Mouse (Mus musculus) embryonic facial prominence, embryonic 13.5 days (tissue): ENCODE results near the gene Zfp239. TPM values are rescaled to one million over a fixed set of nuclear protein-coding genes. Genes with fewer than 3 reads are reported as not detected.
A peak's percentile ranks its signal among the peaks of the same experiment; 100 is the strongest.

Experiments used
- ATAC-seq: fragments of 200-750 bp; cut with Nextera tagmentation; 2 replicates; pipeline ENCODE4 v1.8.0; 2017; ENCODE audit warnings: low read depth; ENCODE audit not compliant: insufficient number of reproducible peaks, insufficient read depth, low FRiP score, low TSS enrichment
- H3K27ac ChIP-seq: fragments of 300-500 bp; sonication (generic); 2 replicates; pipeline ENCODE4 v1.5.1; 2015; ENCODE audit warnings: moderate library complexity, mild to moderate bottlenecking, inconsistent platforms
- H3K27me3 ChIP-seq: fragments of 300-500 bp; sonication (generic); 2 replicates; pipeline ENCODE4 v1.6.1; 2015; ENCODE audit warnings: mild to moderate bottlenecking, inconsistent platforms
- H3K36me3 ChIP-seq: fragments of 300-500 bp; sonication (generic); 2 replicates; pipeline ENCODE4 v1.6.1; 2015; ENCODE audit warnings: mild to moderate bottlenecking, inconsistent platforms
- H3K4me1 ChIP-seq: fragments of 300-500 bp; sonication (generic); 2 replicates; pipeline ENCODE4 v1.6.1; 2015; ENCODE audit warnings: inconsistent platforms
- H3K4me2 ChIP-seq: fragments of 300-500 bp; sonication (generic); 2 replicates; pipeline ENCODE4 v1.6.1; 2015; ENCODE audit warnings: moderate library complexity, mild to moderate bottlenecking, inconsistent platforms
- H3K4me3 ChIP-seq: fragments of 300-500 bp; sonication (generic); 2 replicates; pipeline ENCODE4 v1.5.1; 2015; ENCODE audit warnings: mild to moderate bottlenecking, inconsistent platforms
- H3K9ac ChIP-seq: fragments of 300-500 bp; sonication (generic); 2 replicates; pipeline ENCODE4 v1.6.1; 2015; ENCODE audit warnings: mild to moderate bottlenecking, inconsistent platforms
- H3K9me3 ChIP-seq: fragments of 300-500 bp; sonication (generic); 2 replicates; pipeline ENCODE4 v1.6.1; 2016; ENCODE audit warnings: inconsistent platforms
- WGBS: fragments of 180-500 bp; shearing (Covaris S2); methylation state at CpG from one replicate; pipeline ENCODE4 v1.1.7; 2015; ENCODE audit warnings: mixed read lengths; 5-methylcytosine and 5-hydroxymethylcytosine counted together
- polyA plus RNA-seq: library from polyadenylated mRNA; unstranded; fragments of >200 nt; fragmentation: Nextera tagmentation; extraction: Ambion mirVana; gene quantifications from 2 replicates; pipeline ENCODE4 v1.2.1, GENCODE M21; 2015

Gene Zfp239
- polyA plus RNA-seq, 1 experiment from 2014 or later: 15.5 TPM

DNA sequence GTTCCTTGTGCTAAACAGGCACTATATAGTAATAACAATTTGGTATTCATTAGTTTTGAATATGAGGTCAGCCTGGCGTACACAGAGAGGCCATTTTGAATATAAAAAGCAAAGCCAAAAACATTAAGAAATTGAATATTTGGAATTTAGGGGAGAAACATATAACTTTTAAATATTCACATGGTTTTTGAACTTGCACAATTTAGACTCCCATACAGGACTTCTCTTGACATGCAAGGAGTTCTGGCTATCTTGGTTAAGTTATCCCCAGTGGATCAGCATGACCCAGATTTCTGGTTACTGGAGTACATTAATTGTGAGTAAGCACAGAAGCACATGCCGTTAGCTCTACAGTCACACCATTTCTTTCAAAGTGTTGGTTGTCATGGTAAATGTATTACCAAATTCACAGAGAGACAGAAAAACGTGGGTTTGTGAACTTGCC is 18.5 kb downstream of the Zfp239 start:
- H3K4me3 ChIP-seq: peak overlapping the region; percentile 55
- H3K4me1 ChIP-seq: peaks cover 7% of the 10 kb centered on the region
- peak overlapping the region; percentile 99 for H3K27ac ChIP-seq
- H3K9me3 ChIP-seq: no peaks in the 10 kb centered on the region
- H3K9ac ChIP-seq: no peak overlapping the region
- no peak for ATAC-seq
- H3K4me2 ChIP-seq: peak overlapping the region; percentile 65
- H3K36me3 ChIP-seq: no peaks in the 10 kb centered on the region
- WGBS: 50% methylated on average over 3 of the region's 3 CpGs
- no peaks in the 10 kb centered on the region for H3K27me3 ChIP-seq

DNA sequence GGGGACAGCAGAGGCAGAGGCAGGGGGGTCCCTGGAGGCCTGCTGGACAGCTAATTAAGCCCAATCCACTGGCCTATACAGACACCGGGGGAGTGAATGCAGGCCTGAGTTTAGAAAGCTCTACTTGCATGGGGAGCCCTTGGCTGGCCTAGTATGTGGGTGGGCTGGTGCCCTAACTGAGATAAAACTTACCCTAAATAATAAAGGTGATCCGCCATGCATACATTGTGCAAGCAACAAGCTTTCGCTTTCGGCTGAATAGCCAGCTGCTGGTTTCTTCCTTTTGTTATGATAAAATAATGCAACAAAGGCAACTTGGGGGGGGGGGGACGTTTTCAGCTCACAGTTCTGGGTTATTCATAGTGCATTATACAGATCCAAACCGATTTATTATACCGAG is 19.3 kb downstream of the Zfp239 start:
- H3K4me3 ChIP-seq: no peak overlapping the region
- H3K36me3 ChIP-seq: no peaks in the 10 kb centered on the region
- H3K27ac ChIP-seq: no peak overlapping the region
- no peak overlapping the region for H3K9ac ChIP-seq
- H3K27me3 ChIP-seq: no peaks in the 10 kb centered on the region
- H3K4me2 ChIP-seq: no peak overlapping the region
- 84% methylated on average over 7 of the region's 7 CpGs for WGBS
- no peak for ATAC-seq
- no peaks in the 10 kb centered on the region for H3K9me3 ChIP-seq
- peaks cover 7% of the 10 kb centered on the region for H3K4me1 ChIP-seq

DNA sequence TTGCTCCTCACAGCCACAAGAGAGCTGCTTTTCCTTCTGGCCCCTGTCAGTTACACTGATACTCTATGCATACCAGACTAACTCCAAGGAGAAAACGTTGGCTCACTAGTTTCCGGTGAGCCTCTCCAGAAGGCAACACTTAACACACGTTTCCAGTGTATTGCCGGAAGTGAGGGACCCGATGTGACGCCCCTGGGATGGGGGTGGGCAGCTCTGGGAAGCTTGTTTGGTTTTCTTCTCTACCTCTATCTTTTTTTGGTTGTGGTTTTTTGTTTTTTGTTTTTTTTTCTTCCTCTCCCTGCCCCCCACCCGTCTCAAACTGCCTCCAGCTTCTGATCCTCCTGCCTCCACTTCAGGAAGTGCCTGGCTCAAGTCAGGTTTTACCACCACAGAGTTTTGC is 20.1 kb downstream of the Zfp239 start:
- no peaks in the 10 kb centered on the region for H3K27me3 ChIP-seq
- WGBS: 63% methylated on average over 7 of the region's 7 CpGs
- H3K27ac ChIP-seq: no peak overlapping the region
- H3K9me3 ChIP-seq: no peaks in the 10 kb centered on the region
- H3K9ac ChIP-seq: no peak overlapping the region
- no peak overlapping the region for H3K4me2 ChIP-seq
- ATAC-seq: no peak
- H3K4me1 ChIP-seq: peaks cover 7% of the 10 kb centered on the region
- H3K4me3 ChIP-seq: no peak overlapping the region
- no peaks in the 10 kb centered on the region for H3K36me3 ChIP-seq

DNA sequence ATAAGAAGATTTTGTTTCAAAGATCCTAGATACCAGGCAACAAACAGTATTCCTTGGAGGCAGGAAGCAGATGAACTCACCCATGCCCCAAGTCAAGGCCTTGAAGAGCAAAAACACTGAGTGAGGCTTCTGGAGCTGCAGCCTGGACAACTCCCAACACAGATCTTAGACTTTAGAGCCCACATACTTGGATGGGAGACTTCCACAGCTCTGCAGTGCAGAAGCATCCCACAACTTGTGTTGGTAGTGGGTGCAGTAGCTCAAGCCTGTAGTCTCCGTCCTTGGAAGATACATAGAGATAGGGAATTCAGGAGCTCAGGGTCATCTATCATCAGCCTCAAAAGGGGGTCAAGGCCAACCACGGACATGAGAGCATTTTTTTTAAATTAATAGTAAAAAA is 24.0 kb downstream of the Zfp239 start:
- peaks cover 1% of the 10 kb centered on the region; the same call in 1 of the 2 replicates for H3K4me1 ChIP-seq
- no peak for ATAC-seq
- no peak overlapping the region for H3K9ac ChIP-seq
- H3K27me3 ChIP-seq: no peaks in the 10 kb centered on the region
- H3K9me3 ChIP-seq: no peaks in the 10 kb centered on the region
- no peak overlapping the region for H3K4me3 ChIP-seq
- no peaks in the 10 kb centered on the region for H3K36me3 ChIP-seq
- 83% methylated on average over 2 of the region's 2 CpGs for WGBS
- no peak overlapping the region for H3K27ac ChIP-seq
- no peak overlapping the region for H3K4me2 ChIP-seq

DNA sequence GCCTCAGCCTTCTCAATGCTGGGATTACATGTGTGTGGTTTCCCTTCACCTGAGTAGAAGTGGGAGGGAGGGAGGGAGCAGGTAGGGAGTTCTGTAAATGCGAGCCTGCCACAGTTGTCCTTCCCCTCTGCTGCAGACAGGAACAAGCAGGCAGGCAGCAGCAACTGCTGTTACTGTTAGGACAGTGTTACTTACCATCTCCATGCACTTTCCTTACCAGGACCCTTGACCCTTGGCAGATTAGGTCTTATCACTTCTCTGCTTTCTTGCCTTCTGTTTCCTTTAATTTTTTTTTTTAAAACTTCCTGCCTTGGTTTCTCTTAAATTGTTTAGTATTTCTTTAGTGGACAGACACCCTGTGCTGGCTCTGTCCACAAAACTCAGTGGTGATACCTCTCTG is 26.1 kb downstream of the Zfp239 start:
- H3K27ac ChIP-seq: no peak overlapping the region
- no peak for ATAC-seq

DNA sequence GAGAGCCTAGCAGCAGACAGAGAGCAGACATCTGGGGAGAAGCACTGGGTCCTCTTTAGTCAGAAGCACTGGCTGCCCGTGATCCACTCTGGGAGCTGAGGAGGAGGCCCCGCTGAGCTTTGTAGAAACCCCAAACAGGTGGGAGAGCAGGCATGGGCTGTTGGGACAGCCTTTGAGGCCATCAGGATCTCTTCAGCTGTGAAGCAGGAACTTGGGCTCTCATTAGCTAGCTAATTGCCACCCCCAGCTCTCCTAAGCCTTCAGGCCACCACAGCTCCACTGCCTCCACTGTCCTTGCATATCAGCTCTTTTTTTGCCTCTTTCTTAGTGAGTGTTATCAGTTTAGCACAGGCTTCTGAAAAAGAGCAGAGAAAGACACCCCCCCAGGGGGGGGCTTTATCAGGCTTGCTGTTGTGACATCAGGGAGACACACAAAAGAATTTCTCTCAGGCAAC is 26.8 kb downstream of the Zfp239 start:
- Histone ChIP-seq H3K9ac (0 out of 2 replicates have a peak overlapping the region, but pooled peaks have one; percentile 16), H3K4me3 (no peak overlapping the region), H3K9me3 (no peaks in the 10 kb centered on the region), H3K4me1 (no peaks in the 10 kb centered on the region), H3K36me3 (no peaks in the 10 kb centered on the region), H3K4me2 (no peak overlapping the region), H3K27ac (no peak overlapping the region), H3K27me3 (no peaks in the 10 kb centered on the region)
- no peak for ATAC-seq
- 57% methylated on average over 2 of the region's 2 CpGs for WGBS

More for the DNA sequence above, 26.1 kb downstream of the Zfp239 start:
- H3K4me2 ChIP-seq: no peak overlapping the region
- WGBS: 60% methylated on average over 1 of the region's 1 CpGs
- H3K9ac ChIP-seq: no peak overlapping the region
- H3K36me3 ChIP-seq: no peaks in the 10 kb centered on the region
- no peaks in the 10 kb centered on the region for H3K4me1 ChIP-seq
- no peaks in the 10 kb centered on the region for H3K9me3 ChIP-seq
- H3K4me3 ChIP-seq: no peak overlapping the region
- H3K27me3 ChIP-seq: no peaks in the 10 kb centered on the region

DNA sequence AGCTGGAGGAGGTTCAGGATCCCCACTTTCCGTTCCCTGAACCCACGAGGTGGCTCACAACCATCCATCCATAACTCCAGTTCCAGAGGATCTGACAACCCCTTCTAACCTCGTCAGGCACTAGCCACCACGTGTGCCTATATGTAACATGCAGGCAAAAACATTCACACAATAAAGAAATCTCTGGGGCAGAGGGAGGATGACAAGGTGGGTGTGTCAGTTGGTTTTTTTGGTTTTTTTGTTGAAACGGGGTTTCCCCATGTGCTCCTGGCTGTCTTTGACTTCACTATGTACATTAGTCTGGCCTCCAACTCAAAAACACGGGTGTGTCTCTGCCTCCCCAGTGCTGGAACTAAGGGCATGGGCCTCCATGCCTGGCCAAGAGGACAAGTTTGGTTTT is 28.4 kb downstream of the Zfp239 start:
- Histone ChIP-seq H3K4me3 (no peak overlapping the region), H3K36me3 (no peaks in the 10 kb centered on the region), H3K4me2 (no peak overlapping the region), H3K27ac (no peak overlapping the region), H3K27me3 (no peaks in the 10 kb centered on the region), H3K4me1 (no peaks in the 10 kb centered on the region), H3K9ac (no peak overlapping the region), H3K9me3 (no peaks in the 10 kb centered on the region)
- WGBS: 79% methylated on average over 6 of the region's 6 CpGs
- ATAC-seq: no peak

DNA sequence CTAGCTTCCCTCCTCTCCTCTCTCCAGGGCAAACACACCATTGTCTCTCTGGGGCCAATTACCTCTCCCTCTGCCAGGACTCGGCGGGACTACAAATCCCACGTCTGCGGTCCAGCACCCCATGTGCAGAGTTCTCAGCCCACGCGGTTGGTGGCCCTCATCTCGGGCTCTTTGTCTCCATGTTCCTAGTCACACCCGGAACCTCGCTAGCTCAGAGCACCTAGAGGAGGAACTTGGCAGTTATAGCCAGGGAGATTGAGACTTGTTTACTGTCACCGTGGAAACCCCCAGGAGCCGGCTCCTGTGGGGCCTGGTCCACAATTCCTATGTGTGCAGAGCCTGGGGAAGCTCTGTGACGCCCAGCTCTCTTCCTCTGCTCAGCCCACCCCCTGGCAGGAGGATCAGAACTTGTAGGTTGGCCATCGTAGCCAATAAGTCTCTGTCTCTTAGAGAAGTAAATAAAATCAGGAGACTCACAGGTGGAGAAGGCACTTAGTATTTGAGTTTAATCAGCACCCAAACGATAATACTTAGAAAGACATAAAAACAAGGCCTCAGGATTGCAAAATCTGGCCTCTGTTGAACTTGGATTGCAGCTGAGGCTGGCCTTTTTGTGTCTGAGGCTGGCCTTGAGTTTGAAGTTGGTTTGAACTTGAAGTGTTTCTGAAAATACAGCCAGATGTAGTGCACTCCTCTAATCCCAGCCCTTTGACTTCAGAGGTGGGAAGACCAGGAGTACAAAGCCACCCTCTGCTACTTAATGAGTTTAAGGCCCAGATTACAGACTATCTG is 29.7 kb downstream of the Zfp239 start:
- Histone ChIP-seq H3K4me3 (no peak overlapping the region), H3K27ac (no peak overlapping the region), H3K4me1 (no peaks in the 10 kb centered on the region), H3K36me3 (no peaks in the 10 kb centered on the region), H3K9me3 (no peaks in the 10 kb centered on the region), H3K4me2 (no peak overlapping the region), H3K9ac (no peak overlapping the region), H3K27me3 (no peaks in the 10 kb centered on the region)
- 68% methylated on average over 14 of the region's 14 CpGs for WGBS
- no peak for ATAC-seq

DNA sequence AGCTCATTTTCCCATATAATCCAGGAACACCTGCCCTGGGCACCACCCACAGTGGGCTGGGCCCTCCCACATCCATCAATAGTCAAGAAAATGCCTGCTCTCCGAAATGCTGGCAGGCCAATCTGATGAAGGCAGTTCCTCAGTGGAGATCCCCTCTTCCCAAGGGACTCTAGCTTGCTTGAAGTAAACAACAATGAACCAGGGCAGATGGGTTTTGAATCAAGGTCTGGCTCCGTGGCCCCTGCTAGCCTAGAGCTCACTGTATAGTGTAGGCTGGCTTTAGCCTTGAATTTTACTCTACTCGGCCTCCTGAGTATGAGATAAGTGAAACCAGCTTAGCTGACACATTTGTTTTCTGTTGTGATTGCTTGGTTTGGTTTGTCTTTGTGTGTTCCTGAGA is 30.5 kb downstream of the Zfp239 start:
- Histone ChIP-seq H3K27ac (no peak overlapping the region), H3K9ac (no peak overlapping the region), H3K27me3 (no peaks in the 10 kb centered on the region), H3K36me3 (no peaks in the 10 kb centered on the region), H3K4me1 (no peaks in the 10 kb centered on the region), H3K9me3 (no peaks in the 10 kb centered on the region), H3K4me3 (no peak overlapping the region), H3K4me2 (no peak overlapping the region)
- WGBS: 62% methylated on average over 3 of the region's 3 CpGs
- ATAC-seq: no peak

DNA sequence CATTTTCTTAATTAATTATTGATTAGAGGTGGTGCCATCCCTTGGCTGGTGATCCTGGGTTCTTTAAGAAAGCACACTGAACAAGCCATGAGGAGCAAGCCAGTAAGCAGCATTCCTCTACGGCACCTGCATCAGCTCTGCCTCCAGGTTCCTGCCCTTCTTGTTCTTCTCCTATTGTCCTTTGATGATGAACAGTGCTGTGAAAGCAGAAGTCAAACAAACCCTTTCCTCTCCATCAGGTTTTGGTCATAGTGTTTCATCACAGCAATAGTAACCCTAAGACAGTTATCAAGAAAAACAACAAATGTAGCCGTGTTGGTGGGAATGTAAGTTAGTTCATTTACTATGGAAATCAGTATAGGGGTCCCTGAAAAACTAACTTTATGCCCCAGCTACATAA is 31.5 kb downstream of the Zfp239 start:
- Histone ChIP-seq H3K27me3 (no peaks in the 10 kb centered on the region), H3K36me3 (no peaks in the 10 kb centered on the region), H3K9me3 (no peaks in the 10 kb centered on the region), H3K27ac (no peak overlapping the region), H3K4me1 (no peaks in the 10 kb centered on the region), H3K4me3 (no peak overlapping the region), H3K4me2 (no peak overlapping the region), H3K9ac (no peak overlapping the region)
- no peak for ATAC-seq
- 88% methylated on average over 2 of the region's 2 CpGs for WGBS

DNA sequence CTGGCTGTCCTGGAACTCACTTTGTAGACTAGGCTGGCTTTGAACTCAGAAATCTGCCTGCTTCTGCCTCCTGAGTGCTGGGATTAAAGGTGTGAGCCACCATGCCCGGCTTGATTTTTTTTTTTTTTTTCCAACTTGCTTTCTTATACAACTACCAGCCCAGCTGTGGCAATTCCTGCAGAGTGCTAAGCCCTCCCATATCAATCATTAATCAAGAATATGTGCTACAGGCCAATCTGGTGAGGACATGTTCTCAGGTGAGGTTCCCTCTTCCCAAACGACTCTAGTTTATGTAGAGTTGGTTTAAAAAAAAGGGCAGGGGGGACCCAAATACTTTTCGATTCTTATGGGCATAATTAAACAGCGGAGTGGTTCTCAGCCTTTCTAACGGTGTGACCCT is 35.9 kb downstream of the Zfp239 start:
- no peak overlapping the region for H3K9ac ChIP-seq
- no peaks in the 10 kb centered on the region for H3K9me3 ChIP-seq
- no peaks in the 10 kb centered on the region for H3K36me3 ChIP-seq
- H3K4me3 ChIP-seq: no peak overlapping the region
- no peak overlapping the region for H3K27ac ChIP-seq
- WGBS: 67% methylated on average over 5 of the region's 5 CpGs
- ATAC-seq: no peak
- no peaks in the 10 kb centered on the region for H3K27me3 ChIP-seq
- no peaks in the 10 kb centered on the region for H3K4me1 ChIP-seq
- no peak overlapping the region for H3K4me2 ChIP-seq
